Mouse (Mus musculus) embryonic fibroblast, embryonic 13.5 days (primary cell): ENCODE measurements around the gene Kcnj6.

Experiments used
- CTCF ChIP-seq: IDR thresholded peaks from 2 replicates; pipeline ENCODE4 v1.5.1; 2011; ENCODE audit warnings: mild to moderate bottlenecking, control low read depth, low read length, moderate library complexity, borderline replicate concordance; ENCODE audit not compliant: insufficient read depth
- POLR2A ChIP-seq: IDR thresholded peaks from 2 replicates; pipeline ENCODE4 v1.6.1; 2011; ENCODE audit warnings: low read depth, mild to moderate bottlenecking, control low read depth, low read length, moderate library complexity

- no peak for TF ChIP-seq POLR2A
- TF ChIP-seq CTCF, result no peak
Measured at GRCm38 (mm10) chr16:94979499-94979898, 18.0 kb downstream of the Kcnj6 start.
